Mouse (Mus musculus) spleen, adult 10 weeks (tissue): ENCODE measurements around the gene Olfr1051. TPM values are rescaled to one million over a fixed set of nuclear protein-coding genes. Genes with fewer than 3 reads are reported as not detected.

Experiments
- polyA plus RNA-seq: library from polyadenylated mRNA; stranded (reverse); fragments of 350-450 nt; fragmentation: Illumina TruSeq; extraction: RNeasy Lipid Tissue Mini Kit (QIAGEN cat#74804); gene quantifications from one replicate; pipeline ENCODE4 v1.2.3, GENCODE M21; 2015; ENCODE audit warnings: low replicate concordance; ENCODE audit not compliant: insufficient read depth

The Olfr1051 gene
- not detected for polyA plus RNA-seq

GRCm38 (mm10) chr2:86278988-86279387 lies at the start of gene Olfr1051:
Gene Olfr1051, minus strand, starts transcription at chr2:86279088.

GRCm38 (mm10) chr2:86315184-86315583 lies 36.3 kb upstream of the Olfr1051 start, which contains the start of gene Olfr1053:
Gene Olfr1053, minus strand, starts transcription at chr2:86315284.

GRCm38 (mm10) chr2:86292155-86292554 lies 13.3 kb upstream of the Olfr1051 start, which contains the start of gene Olfr1052:
Gene Olfr1052, plus strand, starts transcription at chr2:86292455.

GRCm38 (mm10) chr2:86258228-86258627 lies 20.7 kb downstream of the Olfr1051 start, which contains the start of gene Olfr1049:
Gene Olfr1049, minus strand, starts transcription at chr2:86258328.

GRCm38 (mm10) chr2:86240189-86240588 lies 38.7 kb downstream of the Olfr1051 start, which contains the start of gene Olfr1048:
Gene Olfr1048, minus strand, starts transcription at chr2:86240289.

GRCm38 (mm10) chr2:86231301-86231700 lies 47.6 kb downstream of the Olfr1051 start, which contains the start of gene Olfr1047:
Gene Olfr1047, minus strand, starts transcription at chr2:86231401.

Other genes with a start within 250 kb of the Olfr1051 start
- gene Olfr1034, start 233.2 kb downstream of the Olfr1051 start, polyA plus RNA-seq: 0.54 TPM
- gene Olfr1036, start 205.1 kb downstream of the Olfr1051 start, polyA plus RNA-seq: not detected
- not detected for gene Olfr1037, start 191.7 kb downstream of the Olfr1051 start, polyA plus RNA-seq
- not detected for gene Olfr1039, start 143.2 kb downstream of the Olfr1051 start, polyA plus RNA-seq
- gene Olfr1040, start 132.4 kb downstream of the Olfr1051 start, polyA plus RNA-seq: not detected
- gene Olfr1042, start 117.2 kb downstream of the Olfr1051 start, polyA plus RNA-seq: not detected
- not detected for gene Olfr1043, start 111.6 kb downstream of the Olfr1051 start, polyA plus RNA-seq
- gene Olfr1044, start 101.3 kb downstream of the Olfr1051 start, polyA plus RNA-seq: not detected
- not detected for gene Olfr52, start 93.4 kb downstream of the Olfr1051 start, polyA plus RNA-seq
- not detected for gene Olfr1045, start 76.1 kb downstream of the Olfr1051 start, polyA plus RNA-seq
- not detected for gene Olfr1046, start 59.8 kb downstream of the Olfr1051 start, polyA plus RNA-seq
- not detected for gene Olfr1047, start 47.7 kb downstream of the Olfr1051 start, polyA plus RNA-seq
- not detected for gene Olfr1048, start 38.8 kb downstream of the Olfr1051 start, polyA plus RNA-seq
- gene Olfr1049, start 20.8 kb downstream of the Olfr1051 start, polyA plus RNA-seq: not detected
- gene Olfr1052, start 13.4 kb upstream of the Olfr1051 start, polyA plus RNA-seq: not detected
- not detected for gene Olfr1053, start 36.2 kb upstream of the Olfr1051 start, polyA plus RNA-seq
- gene Olfr1054, start 56.3 kb upstream of the Olfr1051 start, polyA plus RNA-seq: not detected
- gene Olfr1055, start 71.2 kb upstream of the Olfr1051 start, polyA plus RNA-seq: not detected
- gene Olfr1056, start 83.4 kb upstream of the Olfr1051 start, polyA plus RNA-seq: not detected
- not detected for gene Olfr1057, start 99.3 kb upstream of the Olfr1051 start, polyA plus RNA-seq
- gene Olfr1058, start 109.5 kb upstream of the Olfr1051 start, polyA plus RNA-seq: not detected
- gene Olfr1061, start 135.0 kb upstream of the Olfr1051 start, polyA plus RNA-seq: not detected
- not detected for gene Olfr1062, start 147.7 kb upstream of the Olfr1051 start, polyA plus RNA-seq
- gene Olfr1065, start 171.5 kb upstream of the Olfr1051 start, polyA plus RNA-seq: not detected
- not detected for gene Olfr1066, start 177.2 kb upstream of the Olfr1051 start, polyA plus RNA-seq
- gene Olfr228, start 208.3 kb upstream of the Olfr1051 start, polyA plus RNA-seq: not detected
- not detected for gene Olfr1076, start 229.4 kb upstream of the Olfr1051 start, polyA plus RNA-seq